Mouse (Mus musculus) left cerebral cortex, adult 18-20 months (tissue): ENCODE data around the gene Rps29. TPM values are rescaled to one million over a fixed set of nuclear protein-coding genes. Genes with fewer than 3 reads are reported as not detected.

ENCODE experiments used
- DNase-seq, 2 experiments: peaks; one replicate each; pipeline ENCODE4 v3.0.0; 2021 to 2022; ENCODE audit warnings: low spot score in 2 of 2, mixed read lengths in 1 of 2
- microRNA-seq, 2 experiments: library from miRNA; unstranded; fragments of <30 nt; microRNA quantifications; one replicate each; pipeline ENCODE4 v1.2.0; 2021
- total RNA-seq, 2 experiments: library from RNA; stranded (reverse); gene quantifications; 2 replicates each; pipeline ENCODE4 v1.2.3; 2021

Gene Rps29
- total RNA-seq, 2 experiments from 2014 or later = 1,243 to 1,256 TPM

GRCm38 (mm10) chr12:69131267-69131666 is 27.7 kb downstream of the Rps29 start:
- no peak for DNase-seq

- no peak for DNase-seq
Observed at GRCm38 (mm10) chr12:69130486-69130885, 28.5 kb downstream of the Rps29 start.

GRCm38 (mm10) chr12:69129634-69130310 is 29.2 kb downstream of the Rps29 start:
- no peak for DNase-seq

- no peak for DNase-seq
Observed at GRCm38 (mm10) chr12:69127626-69128025, 31.4 kb downstream of the Rps29 start.

GRCm38 (mm10) chr12:69127170-69127569 is 31.8 kb downstream of the Rps29 start:
- peak in 1 of 2 experiments; percentile 6 for DNase-seq

GRCm38 (mm10) chr12:69125066-69125465 is 33.9 kb downstream of the Rps29 start:
- DNase-seq = no peak

GRCm38 (mm10) chr12:69122801-69123200 is 36.2 kb downstream of the Rps29 start:
- no peak for DNase-seq

- DNase-seq = no peak
Observed at GRCm38 (mm10) chr12:69119908-69120307, 39.1 kb downstream of the Rps29 start.

Small RNAs within 50 kb of the gene (microRNA-seq; reads per million reads assigned to microRNA genes)
- 0 reads per million in 2 experiments for gene Gm47287
- 1.2 to 4.7 reads per million in 2 experiments for gene Gm47295

Other genes with a start within 250 kb of the Rps29 start
- gene Lrr1, start 9.6 kb upstream of the Rps29 start, total RNA-seq = not detected
- gene Rpl36al, start 24.9 kb upstream of the Rps29 start, total RNA-seq = 100 to 1,000 TPM; 186 to 205 TPM
- 10 to 100 TPM; 28.4 to 31.7 TPM for gene Mgat2, start 25.0 kb upstream of the Rps29 start, total RNA-seq
- gene Gm49383, start 37.9 kb upstream of the Rps29 start, total RNA-seq = 1 to 10 TPM; 4.3 to 5.4 TPM
- gene Dnaaf2, start 39.2 kb upstream of the Rps29 start, total RNA-seq = 1 to 10 TPM; 1.4 to 1.8 TPM
- 1 to 10 TPM; 3.3 to 4.1 TPM for gene Gm49384, start 45.1 kb upstream of the Rps29 start, total RNA-seq
- under 1 TPM; 0.21 to 0.56 TPM for gene Pole2, start 69.0 kb upstream of the Rps29 start, total RNA-seq
- gene Klhdc1, start 82.0 kb upstream of the Rps29 start, total RNA-seq = 10 to 100 TPM; 22.6 to 23.5 TPM
- gene Klhdc2, start 137.5 kb upstream of the Rps29 start, total RNA-seq = 100 to 1,000 TPM; 143 to 148 TPM
- 10 to 100 TPM; 47.3 to 49.0 TPM for gene Nemf, start 198.0 kb upstream of the Rps29 start, total RNA-seq
- 10 to 100 TPM; 56.6 to 57.9 TPM for gene Arf6, start 213.0 kb upstream of the Rps29 start, total RNA-seq
- under 1 TPM; 0.65 to 0.80 TPM for gene Gm9887, start 213.3 kb upstream of the Rps29 start, total RNA-seq